Mouse (Mus musculus) c-Kit-positive CD71-positive TER-119-positive erythroid progenitor cells, embryonic 14.5 days (primary cell): ENCODE data around the gene Itgb1.

ENCODE experiments used
- DNase-seq: peaks from one replicate; pipeline ENCODE4 v3.0.0-alpha.2; 2013; ENCODE audit warnings: low spot score

Gene Itgb1

DNA sequence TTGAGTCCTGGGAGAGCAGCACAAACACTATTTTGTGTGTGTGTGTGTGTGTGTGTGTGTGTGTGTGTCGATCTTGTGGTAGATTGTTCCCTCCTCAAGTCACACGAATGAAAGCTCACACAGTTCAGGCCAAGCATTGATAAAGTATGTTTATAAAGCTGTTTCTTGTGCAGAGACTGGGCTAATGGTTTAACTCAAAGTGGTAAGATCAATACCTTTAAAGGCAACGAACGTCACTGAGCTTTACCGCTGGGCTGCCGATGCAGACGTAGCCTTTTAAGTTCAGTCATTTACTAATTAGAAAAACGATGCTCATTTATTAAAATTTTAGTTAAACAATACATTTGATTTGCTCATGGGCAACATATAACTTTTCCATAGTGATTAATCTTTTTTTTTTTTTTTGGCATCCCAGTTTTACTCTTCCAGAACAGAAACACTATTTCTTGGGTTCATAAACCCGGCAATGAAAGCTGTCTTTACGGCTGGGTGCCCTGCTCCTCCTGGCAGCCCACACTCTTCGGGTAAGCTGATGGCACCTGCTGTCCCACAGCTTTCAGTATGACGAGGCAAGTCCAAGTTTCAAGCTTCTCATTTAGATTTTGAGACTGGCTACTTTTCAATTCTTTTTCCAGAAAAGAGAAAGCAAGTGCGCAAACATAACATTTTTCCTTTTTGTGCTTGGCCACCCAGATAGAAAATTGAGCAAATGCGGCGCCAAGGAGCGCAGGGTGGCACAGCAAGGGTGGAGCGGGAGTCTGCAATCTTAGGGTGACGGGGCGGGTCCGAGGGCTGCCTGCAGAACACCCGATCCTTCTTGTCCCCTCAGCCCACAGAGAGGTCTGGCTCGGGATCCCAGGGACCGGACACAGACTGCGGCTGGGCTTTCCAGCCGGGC, 596 bp upstream of the Itgb1 start:
- no peak for DNase-seq

- DNase-seq = no peak
These were observed 1.1 kb downstream of the Itgb1 start for GRCm38 (mm10) chr8:128686429-128686990.

GRCm38 (mm10) chr8:128688679-128689078, 3.2 kb downstream of the Itgb1 start:
- DNase-seq = no peak

- DNase-seq = no peak
These were observed 4.6 kb downstream of the Itgb1 start for GRCm38 (mm10) chr8:128690056-128690455.

DNA sequence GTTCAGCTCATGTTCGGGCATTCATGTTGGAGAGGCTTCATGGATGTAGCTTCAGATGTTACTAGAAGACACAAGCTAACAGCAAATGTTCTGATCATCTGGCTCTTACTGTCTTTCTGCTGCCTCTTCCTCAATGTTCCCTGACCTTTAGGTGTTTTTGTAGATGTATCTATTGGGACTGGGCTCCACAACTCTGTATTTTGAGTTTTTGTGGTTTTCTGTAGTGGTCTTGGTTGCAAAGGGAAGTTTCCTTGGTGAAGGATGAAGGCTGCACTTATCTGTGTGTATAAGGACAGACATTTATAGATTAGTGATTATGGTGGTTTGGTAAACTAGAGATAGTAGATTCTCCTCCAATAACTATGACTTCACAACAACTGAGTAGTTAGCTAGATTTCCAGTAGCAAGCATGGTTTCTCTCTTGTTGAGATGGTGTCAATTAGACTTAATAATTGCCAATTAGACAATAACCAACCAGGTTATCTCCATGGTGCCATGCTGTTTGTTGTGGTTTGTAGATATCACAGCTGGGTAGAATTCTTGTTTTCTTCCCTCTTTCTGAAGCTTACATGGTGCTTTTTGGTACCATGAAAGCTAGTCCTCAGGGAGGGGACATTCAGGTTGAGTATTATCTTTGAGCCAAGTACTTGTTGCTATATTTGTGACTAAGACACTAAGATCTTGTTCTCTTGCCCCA, 11.4 kb downstream of the Itgb1 start:
- no peak for DNase-seq

- no peak for DNase-seq
These were observed 12.5 kb downstream of the Itgb1 start for GRCm38 (mm10) chr8:128697945-128698344.

DNA sequence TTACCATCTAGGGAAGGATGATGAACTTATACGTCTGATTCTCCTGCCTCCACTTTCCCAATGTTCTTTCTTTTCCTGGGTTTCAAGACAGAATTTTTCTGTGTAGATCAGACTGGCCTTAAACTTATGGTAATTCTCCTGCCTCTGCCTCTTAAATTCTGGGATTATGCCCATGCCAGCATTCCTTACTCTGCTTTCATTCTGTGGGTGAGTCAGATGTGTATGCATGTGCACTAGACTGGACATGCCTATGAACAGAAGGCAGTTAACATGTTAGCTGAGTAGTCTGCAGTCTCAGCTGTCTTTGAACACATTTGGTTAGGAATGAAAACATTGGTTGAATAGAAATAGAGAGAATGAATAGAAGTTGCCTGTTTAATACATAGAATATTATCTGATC, 18.9 kb downstream of the Itgb1 start:
- no peak for DNase-seq

DNA sequence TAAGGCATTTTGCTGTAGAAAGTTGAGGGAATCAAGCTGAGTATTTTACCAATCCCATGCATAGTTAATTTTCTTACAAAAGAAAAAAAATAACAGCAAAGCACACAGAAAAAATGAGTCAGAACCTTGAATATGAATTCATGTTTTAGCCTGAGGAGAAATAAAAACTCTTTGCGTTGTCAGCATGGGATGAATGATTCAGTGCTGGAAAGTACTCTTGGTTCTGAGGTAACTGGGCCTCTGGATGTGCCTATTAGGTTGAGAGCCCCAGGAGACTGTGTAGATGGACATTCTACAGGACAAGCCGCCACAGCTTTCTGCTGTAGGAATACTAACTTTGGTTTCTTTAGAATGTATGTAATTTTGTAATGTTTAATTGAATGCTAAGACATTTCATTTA, 19.4 kb downstream of the Itgb1 start:
- no peak for DNase-seq

DNA sequence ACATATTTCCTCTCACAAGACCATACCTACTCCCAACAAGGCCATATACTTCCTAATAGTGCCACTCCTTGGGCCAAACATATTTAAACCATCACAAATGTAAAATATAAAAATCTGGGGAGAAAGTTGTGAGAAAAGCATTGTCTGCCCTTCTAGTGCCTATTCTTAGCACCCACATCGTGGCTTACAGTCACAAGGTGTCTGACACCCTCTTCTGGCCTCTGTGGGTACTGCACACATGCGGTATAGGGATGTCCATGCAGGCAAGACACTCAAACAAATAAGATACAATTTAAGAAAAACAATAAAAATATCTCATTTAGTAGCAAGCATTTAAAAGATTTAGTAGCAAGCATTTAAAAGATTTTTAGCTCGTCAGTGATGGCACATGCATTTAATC, 23.8 kb downstream of the Itgb1 start:
- DNase-seq = peak; percentile 73

GRCm38 (mm10) chr8:128716184-128716583, 30.7 kb downstream of the Itgb1 start:
- DNase-seq = no peak

GRCm38 (mm10) chr8:128724819-128725218, 39.4 kb downstream of the Itgb1 start:
- no peak for DNase-seq

DNA sequence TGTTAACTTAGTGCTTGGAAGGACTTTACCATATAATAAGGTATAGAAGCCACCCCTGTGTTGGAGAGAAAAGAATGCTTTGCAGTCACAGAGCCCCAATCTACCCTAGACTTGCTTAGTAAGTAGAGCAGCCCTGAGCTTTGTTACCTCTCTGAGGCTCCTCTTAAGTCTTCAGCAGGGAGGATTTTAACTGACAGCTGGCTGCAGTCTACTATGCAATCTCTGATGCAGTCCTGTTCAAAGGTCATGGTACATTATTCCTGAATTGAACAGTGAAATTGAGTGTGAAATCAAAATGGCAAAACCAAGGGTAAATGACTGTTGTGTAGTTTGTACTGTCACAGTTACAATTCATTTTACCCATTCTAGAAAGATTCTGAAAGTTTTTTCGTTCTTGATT, 41.8 kb downstream of the Itgb1 start:
- DNase-seq = no peak

DNA sequence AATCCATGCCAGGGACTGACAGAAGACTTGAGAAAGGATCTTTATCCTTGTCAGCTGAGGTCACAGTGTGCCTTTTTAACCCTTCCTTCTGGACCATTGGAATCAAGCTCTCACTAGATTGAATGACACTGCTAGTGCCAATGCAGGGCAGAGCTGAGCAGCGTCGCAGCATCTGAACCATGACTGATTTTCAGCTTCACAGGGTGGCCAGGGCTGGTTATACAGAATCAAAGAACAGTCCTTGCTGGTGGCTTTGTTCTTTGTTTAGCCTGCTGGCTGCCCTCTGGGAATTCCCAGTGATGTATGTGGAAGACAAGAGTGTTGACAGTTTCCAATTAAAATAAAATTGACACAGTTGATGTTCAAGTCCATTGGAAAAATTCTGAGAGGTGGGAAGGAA, 46.8 kb downstream of the Itgb1 start:
- DNase-seq = no peak

GRCm38 (mm10) chr8:128734118-128734517, 48.7 kb downstream of the Itgb1 start:
- DNase-seq = no peak

DNA sequence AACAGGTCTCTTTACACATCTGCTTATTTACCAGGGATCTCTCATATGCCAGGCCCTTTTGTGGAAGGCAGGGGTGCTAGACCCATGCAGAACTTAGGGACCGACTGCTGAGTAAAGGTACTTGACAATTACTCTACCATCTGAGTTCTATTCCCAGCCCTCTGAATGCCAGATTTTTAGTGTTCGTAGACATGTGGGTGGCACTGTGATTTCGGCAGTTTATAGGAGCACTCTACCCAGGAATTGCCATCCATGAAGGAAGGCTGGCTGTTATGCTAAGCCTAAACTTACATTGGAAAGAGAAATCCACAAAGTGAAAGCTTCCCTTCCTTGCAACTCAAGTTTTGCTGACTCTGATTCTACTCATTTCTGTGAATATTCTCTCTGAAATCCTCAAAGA, 50.2 kb downstream of the Itgb1 start:
- DNase-seq = no peak
